Mouse (Mus musculus): Measurements from ENCODE around the gene Suz12. TPM values are rescaled to one million over a fixed set of nuclear protein-coding genes. Genes with fewer than 3 reads are reported as not detected.

The Suz12 gene
- total and polyA plus RNA-seq, 3 experiments, result 33.2 to 191 (median 43.9) TPM

GRCm38 (mm10) chr11:79992035-79992591, 793 bp upstream of the Suz12 start:
- Histone ChIP-seq H3K79me2 (ENCODE audit: control insufficient read depth, insufficient read depth, low read length, poor library complexity) (peaks cover 26% of the 10 kb centered on the region), H3K27ac (ENCODE audit: control insufficient read depth, low read depth, low read length) (peak overlapping the region; percentile 93), H3K4me1 (ENCODE audit: control insufficient read depth in 1 of 2, insufficient read depth in 2 of 2, low read length in 2 of 2) (peaks cover 3 to 7% of the 10 kb centered on the region in 2 experiments; a peak in 3 of 4 replicates), H3K27me3 (ENCODE audit: control insufficient read depth in 1 of 2, insufficient read depth in 2 of 2, low read length in 2 of 2) (no peaks in the 10 kb centered on the region), H3K9ac (ENCODE audit: control insufficient read depth, low read depth, low read length, poor library complexity, severe bottlenecking) (peak overlapping the region; percentile 92), H3K9me3 (replicated peaks; ENCODE audit: insufficient read depth, low read length) (no peaks in the 10 kb centered on the region), H3K4me3 (ENCODE audit: control insufficient read depth in 1 of 2, insufficient read depth in 1 of 2, low read depth in 2 of 2, low read length in 2 of 2) (peak overlapping the region; percentile 62 to 69), H3K36me3 (ENCODE audit: control insufficient read depth in 1 of 2, insufficient read depth in 2 of 2, low read length in 2 of 2) (peaks cover 13 to 22% of the 10 kb centered on the region in 2 experiments)
- TF ChIP-seq GATA1 (IDR thresholded peaks at IDR 0.05; ENCODE audit: low read depth, low read length) (no peak), MAFK (IDR thresholded peaks at IDR 0.05; ENCODE audit: borderline replicate concordance, low read depth, low read length) (no peak), EP300 (IDR thresholded peaks at IDR 0.05; ENCODE audit: low read depth in 1 of 2, low read length in 2 of 2) (no peak), ZMIZ1 (IDR thresholded peaks at IDR 0.05; ENCODE audit: low read depth, low read length) (no peak), BHLHE40 (IDR thresholded peaks at IDR 0.05; ENCODE audit: borderline replicate concordance, low read depth, low read length) (no peak), ZNF384 (IDR thresholded peaks at IDR 0.05; ENCODE audit: low read depth, low read length) (0 out of 2 replicates have a peak, but pooled peaks have one; percentile 13), MAZ (IDR thresholded peaks at IDR 0.05; ENCODE audit: low read depth, low read length) (peak; percentile 31; the same call in 1 of the 2 replicates), TCF12 (IDR thresholded peaks at IDR 0.05; ENCODE audit: low read depth, low read length) (no peak), UBTF (IDR thresholded peaks at IDR 0.05; ENCODE audit: borderline replicate concordance, insufficient read depth, low read depth, low read length) (peak; percentile 81; the same call in 1 of the 2 replicates), MYC (IDR thresholded peaks at IDR 0.05; ENCODE audit: low read depth, low read length) (peak; percentile 97; the same call in 1 of the 2 replicates), TBP (IDR thresholded peaks at IDR 0.05; ENCODE audit: low read depth, low read length) (peak; percentile 50; the same call in 1 of the 2 replicates), USF1 (IDR thresholded peaks at IDR 0.05; ENCODE audit: low read depth, low read length) (no peak; the same call in 1 of the 2 replicates), CHD1 (IDR thresholded peaks at IDR 0.05; ENCODE audit: low read depth, low read length) (peak; percentile 65; the same call in 1 of the 2 replicates), MAX (IDR thresholded peaks at IDR 0.05; ENCODE audit: low read length) (no peak), NRF1 (IDR thresholded peaks at IDR 0.05; ENCODE audit: insufficient read depth, low read depth, low read length, poor library complexity, severe bottlenecking) (no peak), GABPA (IDR thresholded peaks at IDR 0.05; ENCODE audit: low read depth, low read length) (no peak), SMC3 (IDR thresholded peaks at IDR 0.05; ENCODE audit: low read depth, low read length) (no peak), TAL1 (IDR thresholded peaks at IDR 0.05; ENCODE audit: low read length) (no peak), USF2 (IDR thresholded peaks at IDR 0.05; ENCODE audit: borderline replicate concordance in 1 of 2, insufficient read depth in 1 of 2, low read depth in 1 of 2, low read length in 2 of 2) (no peak), MYB (IDR thresholded peaks at IDR 0.05; ENCODE audit: low read depth, low read length) (no peak)
- no peak for DNase-seq (ENCODE audit: low read depth, low spot score)
